Mouse (Mus musculus): ENCODE measurements around the gene Mrm3. TPM values are rescaled to one million over a fixed set of nuclear protein-coding genes. Genes with fewer than 3 reads are reported as not detected.
"Not testable (repeated sequence)": the region's sequence is repeated elsewhere in the genome, so short reads cannot be mapped to it uniquely, and the experiment has no call there.

The Mrm3 gene
- 11.9 and 12.5 TPM in 2 replicates for polyA plus RNA-seq (2015; fragmentation: Nextera tagmentation; extraction: Ambion mirVana)

DNA sequence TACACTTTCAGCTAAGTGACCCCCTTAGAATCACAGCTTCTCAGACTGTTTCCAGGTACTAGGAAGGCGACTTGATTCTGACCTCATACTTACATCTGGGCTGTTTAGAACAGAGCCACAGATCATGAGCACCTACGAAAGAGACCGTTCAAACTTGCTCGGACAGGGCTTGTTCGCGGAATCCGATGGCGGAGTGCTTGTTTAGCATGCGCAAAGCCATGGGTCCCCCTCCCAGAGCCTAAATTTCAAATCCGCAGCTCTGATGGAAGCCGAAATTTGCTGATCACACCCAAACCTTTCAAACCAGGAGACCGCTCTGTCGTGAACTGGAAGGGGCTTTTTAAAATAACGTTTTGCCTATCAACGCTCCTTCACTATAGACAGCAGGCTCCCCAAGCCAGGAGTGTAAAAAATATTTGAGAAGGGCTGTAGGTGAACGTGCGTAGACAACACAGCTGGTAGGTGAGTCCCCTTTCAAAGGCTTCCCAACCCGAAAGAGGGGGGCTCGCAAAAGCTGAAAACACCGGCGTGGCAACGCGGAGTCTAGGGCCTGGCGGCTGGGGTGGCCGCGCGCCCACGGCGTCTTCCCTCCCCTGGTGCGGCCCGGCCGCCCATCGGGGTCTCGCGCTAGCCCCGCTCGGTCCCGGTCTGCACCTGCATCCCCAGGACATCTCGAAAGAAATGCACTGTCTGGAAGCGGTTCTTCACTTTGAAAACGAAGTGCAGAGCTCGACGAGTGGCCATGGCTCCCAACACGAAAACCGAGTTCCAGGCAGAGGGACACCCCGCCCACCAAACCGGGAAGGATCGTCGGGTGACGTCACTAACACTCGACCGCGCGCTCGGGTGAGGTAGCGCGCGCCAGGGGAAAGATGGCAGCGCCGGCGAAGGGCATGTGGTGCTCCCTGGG lies at the start of gene Mrm3, which contains the start of gene Glod4:
Gene Mrm3 (plus strand): TSS at position 815 of the 910 bp plus-strand sequence.
Gene Glod4 (minus strand): TSS at position 825 of the 910 bp plus-strand sequence.
- under 1% methylated on average over 61 of the region's 61 CpGs for WGBS (ENCODE audit: insufficient replicate concordance)
- Histone ChIP-seq H3K9ac (ENCODE audit: low read depth, low read length) (peak within 1 kb of the TSS; percentile 85), H3K9me3 (replicated peaks; ENCODE audit: control insufficient read depth, low read length) (no peaks in the 10 kb centered on the region), H3K36me3 (ENCODE audit: control insufficient read depth, insufficient read depth) (no peaks in the 10 kb centered on the region), H3K27me3 (ENCODE audit: control insufficient read depth, insufficient read depth, low read depth, low read length) (no peaks in the 10 kb centered on the region), H3K4me1 (ENCODE audit: control insufficient read depth, low read depth, low read length) (peaks cover 10% of the 10 kb centered on the region), H3K4me2 (ENCODE audit: low read depth, low read length) (peak within 1 kb of the TSS; percentile 87), H3K4me3 (ENCODE audit: low read depth, low read length) (peak within 1 kb of the TSS; percentile 78), H3K27ac (ENCODE audit: low read length) (0 out of 2 replicates have a peak within 1 kb of the TSS, but pooled peaks have one; percentile 12)
- ATAC-seq (ENCODE audit: low read depth), result peak; percentile 91

DNA sequence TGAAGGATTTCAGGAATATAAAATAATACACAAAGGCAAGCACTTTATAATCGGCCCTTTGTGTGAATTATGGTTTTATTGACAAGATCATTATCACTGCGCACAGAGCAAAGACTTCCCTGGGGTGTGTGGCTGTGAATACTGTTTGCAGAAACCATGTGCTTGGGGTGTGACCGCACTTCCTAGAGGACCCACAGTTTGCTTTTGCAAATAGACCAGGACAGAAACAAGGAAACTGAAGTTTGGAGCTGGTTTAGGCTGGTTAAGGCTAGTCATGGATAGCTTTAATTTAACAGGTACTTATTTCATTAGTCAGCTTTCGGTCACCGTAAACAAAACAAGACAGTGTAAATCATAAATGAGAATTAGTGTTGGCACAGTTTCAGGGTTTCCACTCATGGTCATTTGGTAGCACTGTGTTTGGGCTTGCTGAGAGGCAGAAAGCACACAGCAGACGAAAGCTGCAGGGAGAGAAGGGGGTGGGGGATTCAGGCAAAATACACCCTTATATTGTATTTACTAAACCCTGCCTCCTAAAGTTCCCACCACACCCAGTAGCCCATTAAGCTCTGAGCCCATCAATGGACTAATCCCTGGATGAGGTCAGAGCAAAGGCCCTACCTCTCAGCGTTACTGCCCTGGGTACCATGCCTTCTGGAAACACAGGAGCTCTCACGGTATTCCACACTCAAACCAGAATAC lies 47.1 kb upstream of the Mrm3 start:
- no peak overlapping the region for H3K27ac ChIP-seq (ENCODE audit: low read length)
- no peak overlapping the region for H3K4me2 ChIP-seq (ENCODE audit: low read depth, low read length)
- no peak for ATAC-seq (ENCODE audit: low read depth)
- H3K4me1 ChIP-seq (ENCODE audit: control insufficient read depth, low read depth, low read length), result peaks cover under 1% of the 10 kb centered on the region
- 55% methylated on average over 8 of the region's 8 CpGs for WGBS (ENCODE audit: insufficient replicate concordance)
- peaks cover 12% of the 10 kb centered on the region for H3K27me3 ChIP-seq (ENCODE audit: control insufficient read depth, insufficient read depth, low read depth, low read length)
- H3K36me3 ChIP-seq (ENCODE audit: control insufficient read depth, insufficient read depth), result no peaks in the 10 kb centered on the region
- no peak overlapping the region for H3K9ac ChIP-seq (ENCODE audit: low read depth, low read length)
- H3K4me3 ChIP-seq (ENCODE audit: low read depth, low read length), result no peak overlapping the region
- H3K9me3 ChIP-seq (replicated peaks; ENCODE audit: control insufficient read depth, low read length), result no peaks in the 10 kb centered on the region

DNA sequence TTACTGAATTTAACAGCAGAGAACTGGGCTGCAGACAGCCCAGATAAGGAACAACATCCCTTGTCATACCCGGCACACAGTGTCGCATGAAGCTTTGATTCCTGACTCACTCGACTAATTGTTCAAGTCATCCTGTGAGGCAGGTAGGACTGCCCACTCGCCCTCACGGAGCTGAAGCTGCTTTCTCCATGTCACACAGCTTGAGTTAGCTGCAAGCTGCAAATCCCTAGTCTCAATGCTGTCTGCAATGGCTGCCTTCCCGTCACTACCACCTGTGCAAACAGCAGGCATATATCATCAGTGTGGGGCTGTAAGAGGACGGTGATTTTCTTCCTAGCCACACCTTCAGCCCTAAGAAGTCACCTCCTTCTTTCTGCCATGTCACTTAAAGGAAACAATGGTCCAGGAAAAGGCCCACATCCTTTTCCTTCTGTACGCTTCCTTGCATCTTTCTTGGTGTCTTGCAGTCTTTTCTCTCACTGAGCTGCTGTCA lies 46.5 kb upstream of the Mrm3 start:
- no peaks in the 10 kb centered on the region for H3K9me3 ChIP-seq (replicated peaks; ENCODE audit: control insufficient read depth, low read length)
- WGBS (ENCODE audit: insufficient replicate concordance), result 45% methylated on average over 8 of the region's 8 CpGs
- no peaks in the 10 kb centered on the region for H3K36me3 ChIP-seq (ENCODE audit: control insufficient read depth, insufficient read depth)
- H3K9ac ChIP-seq (ENCODE audit: low read depth, low read length), result no peak overlapping the region
- ATAC-seq (ENCODE audit: low read depth), result no peak
- H3K27me3 ChIP-seq (ENCODE audit: control insufficient read depth, insufficient read depth, low read depth, low read length), result peaks cover 18% of the 10 kb centered on the region
- H3K4me1 ChIP-seq (ENCODE audit: control insufficient read depth, low read depth, low read length), result peaks cover 5% of the 10 kb centered on the region
- no peak overlapping the region for H3K4me3 ChIP-seq (ENCODE audit: low read depth, low read length)
- no peak overlapping the region for H3K4me2 ChIP-seq (ENCODE audit: low read depth, low read length)
- H3K27ac ChIP-seq (ENCODE audit: low read length), result no peak overlapping the region

DNA sequence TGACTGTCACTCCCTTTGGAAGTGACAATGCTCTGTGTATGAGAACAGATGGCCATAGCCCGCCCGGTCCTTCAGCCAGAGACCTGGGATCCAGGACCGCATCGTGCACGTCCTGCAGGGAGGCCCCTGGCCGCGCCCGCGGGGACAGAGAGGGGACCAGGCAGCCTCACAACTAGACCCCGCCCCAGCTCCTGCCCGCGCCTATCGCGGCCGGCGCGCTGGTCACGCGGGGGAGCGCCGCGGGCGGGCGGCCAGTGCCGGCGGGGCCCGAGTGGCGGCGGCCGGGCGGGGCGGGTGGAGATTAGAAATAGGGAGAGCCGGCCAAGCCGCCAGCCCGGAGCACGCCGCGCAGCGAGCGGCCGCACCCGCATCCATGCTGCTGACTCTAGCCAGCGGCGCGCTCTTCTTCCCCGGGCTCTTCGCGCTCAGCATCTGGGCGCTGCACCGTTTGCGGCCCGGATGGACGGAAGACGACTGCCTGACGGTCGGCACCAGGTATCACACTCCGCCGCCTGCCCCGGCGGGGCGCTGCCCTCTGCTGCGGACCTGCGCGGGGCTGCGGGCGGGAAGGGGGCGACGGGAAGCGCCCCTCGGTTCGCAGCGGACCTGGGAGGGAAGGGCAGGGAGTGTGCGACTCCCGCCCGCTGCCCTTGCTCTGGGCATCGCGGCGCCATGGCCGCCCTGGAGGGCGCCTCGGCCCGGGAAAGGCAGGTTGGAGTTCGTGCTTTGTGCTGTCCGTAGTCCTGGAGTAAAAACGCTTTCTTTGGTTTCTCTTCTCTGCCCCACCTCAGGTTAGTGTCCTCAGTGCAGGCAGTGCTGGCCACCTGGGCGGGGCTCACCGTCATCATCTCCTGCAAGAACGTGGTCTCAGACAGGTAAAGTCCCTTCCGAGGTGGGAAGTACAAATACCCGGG lies 41.5 kb upstream of the Mrm3 start:
- whole genome bisulfite sequencing (ENCODE audit: insufficient replicate concordance), result under 1% methylated on average over 89 of the region's 90 CpGs
- ATAC-seq (ENCODE audit: low read depth), result peak; percentile 98
- H3K4me2 ChIP-seq (ENCODE audit: low read depth, low read length), result peak overlapping the region; percentile 97

DNA sequence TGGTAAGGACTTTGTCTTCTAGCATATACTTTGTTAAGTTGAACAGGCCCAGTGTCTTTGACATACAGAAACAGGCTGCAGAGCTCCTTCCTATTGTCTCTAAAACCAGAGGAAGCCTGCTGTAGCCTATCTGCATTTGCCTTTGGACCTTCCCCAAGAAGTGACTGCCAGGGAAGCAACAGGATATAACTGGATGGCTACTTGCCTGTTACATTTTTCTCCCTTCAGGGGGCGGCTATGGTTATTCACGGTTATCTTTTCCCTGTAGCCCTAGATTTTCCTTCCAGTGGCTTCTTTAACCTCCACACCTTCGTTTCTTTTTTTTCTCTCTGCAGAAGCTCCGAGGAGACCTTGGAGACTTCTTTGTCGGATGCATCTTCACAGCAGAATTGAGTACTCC lies 36.7 kb upstream of the Mrm3 start:
- WGBS (ENCODE audit: insufficient replicate concordance), result 77% methylated on average over 5 of the region's 5 CpGs
- Histone ChIP-seq H3K9me3 (replicated peaks; ENCODE audit: control insufficient read depth, low read length) (no peaks in the 10 kb centered on the region), H3K9ac (ENCODE audit: low read depth, low read length) (no peak overlapping the region), H3K4me2 (ENCODE audit: low read depth, low read length) (no peak overlapping the region), H3K36me3 (ENCODE audit: control insufficient read depth, insufficient read depth) (no peaks in the 10 kb centered on the region), H3K27me3 (ENCODE audit: control insufficient read depth, insufficient read depth, low read depth, low read length) (peaks cover 13% of the 10 kb centered on the region), H3K4me3 (ENCODE audit: low read depth, low read length) (no peak overlapping the region), H3K27ac (ENCODE audit: low read length) (no peak overlapping the region), H3K4me1 (ENCODE audit: control insufficient read depth, low read depth, low read length) (peaks cover 4% of the 10 kb centered on the region)
- no peak for ATAC-seq (ENCODE audit: low read depth)

More for the DNA sequence above, 41.5 kb upstream of the Mrm3 start:
- Histone ChIP-seq H3K27ac (ENCODE audit: low read length) (no peak overlapping the region), H3K27me3 (ENCODE audit: control insufficient read depth, insufficient read depth, low read depth, low read length) (peaks cover 29% of the 10 kb centered on the region), H3K4me1 (ENCODE audit: control insufficient read depth, low read depth, low read length) (peaks cover 8% of the 10 kb centered on the region), H3K9ac (ENCODE audit: low read depth, low read length) (peak overlapping the region; percentile 67), H3K9me3 (replicated peaks; ENCODE audit: control insufficient read depth, low read length) (no peaks in the 10 kb centered on the region), H3K36me3 (ENCODE audit: control insufficient read depth, insufficient read depth) (no peaks in the 10 kb centered on the region), H3K4me3 (ENCODE audit: low read depth, low read length) (peak overlapping the region; percentile 69)

DNA sequence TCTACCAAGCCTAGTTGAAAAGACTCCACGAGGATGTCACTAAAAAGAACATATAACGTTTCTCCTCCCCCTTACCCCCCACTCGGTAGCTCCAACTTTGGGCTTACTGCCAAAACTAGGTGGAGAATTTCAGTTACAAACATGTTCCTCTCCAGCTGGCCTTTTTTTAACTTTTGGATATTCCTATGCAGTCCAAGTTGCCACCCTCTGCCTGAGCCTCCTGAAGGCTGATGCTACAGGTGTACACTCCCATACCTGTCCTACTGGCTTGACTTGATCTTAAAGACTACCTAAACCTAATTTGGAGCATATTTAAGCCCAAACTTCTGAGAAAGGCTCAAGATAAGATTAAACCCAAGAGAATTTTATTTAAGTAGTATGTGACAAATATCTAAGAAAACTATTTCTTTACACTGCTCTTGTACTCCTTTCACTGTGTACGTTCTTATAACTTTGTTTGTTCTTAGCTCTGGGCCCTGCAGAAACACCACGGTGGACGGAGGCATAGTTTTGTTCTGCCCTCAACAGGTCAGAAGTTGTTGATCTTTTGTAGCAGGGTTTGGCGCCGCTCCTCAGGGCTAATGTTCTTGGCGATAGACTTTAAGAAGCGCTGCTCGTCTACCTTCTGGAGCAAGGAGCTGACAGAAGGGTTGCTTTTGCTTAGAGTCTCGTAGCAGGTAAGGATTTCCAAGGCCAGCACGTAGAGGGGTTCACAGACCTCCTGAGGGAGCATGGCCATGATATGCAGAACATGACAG lies 33.1 kb upstream of the Mrm3 start:
- Histone ChIP-seq H3K9ac (ENCODE audit: low read depth, low read length) (no peak overlapping the region), H3K4me1 (ENCODE audit: control insufficient read depth, low read depth, low read length) (no peaks in the 10 kb centered on the region), H3K4me3 (ENCODE audit: low read depth, low read length) (no peak overlapping the region), H3K36me3 (ENCODE audit: control insufficient read depth, insufficient read depth) (peaks cover 3% of the 10 kb centered on the region), H3K27me3 (ENCODE audit: control insufficient read depth, insufficient read depth, low read depth, low read length) (no peaks in the 10 kb centered on the region), H3K9me3 (replicated peaks; ENCODE audit: control insufficient read depth, low read length) (no peaks in the 10 kb centered on the region), H3K4me2 (ENCODE audit: low read depth, low read length) (no peak overlapping the region), H3K27ac (ENCODE audit: low read length) (no peak overlapping the region)
- 74% methylated on average over 13 of the region's 13 CpGs for WGBS (ENCODE audit: insufficient replicate concordance)
- ATAC-seq (ENCODE audit: low read depth), result no peak

DNA sequence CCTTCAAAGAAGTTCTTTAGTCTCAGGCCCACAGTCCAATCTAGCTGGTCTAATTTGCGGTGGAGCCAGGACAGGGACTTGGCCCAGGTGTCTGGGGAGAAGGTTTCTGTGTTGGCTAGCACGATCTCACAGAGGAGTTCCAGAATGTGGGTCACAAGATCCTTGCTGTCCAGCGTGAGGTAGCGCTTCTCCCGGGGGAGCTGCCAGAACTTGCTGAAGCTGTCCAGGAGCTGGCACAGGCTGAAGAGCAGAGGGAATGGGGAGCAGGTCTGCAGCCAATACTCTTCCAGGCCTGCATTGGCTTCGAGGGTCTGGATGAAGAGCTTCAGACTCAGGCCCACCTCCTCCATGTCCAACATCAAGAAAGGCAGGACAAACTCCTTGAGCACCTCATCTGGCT lies 31.9 kb upstream of the Mrm3 start:
- not testable (repeated sequence) for ATAC-seq (ENCODE audit: low read depth); H3K4me1 ChIP-seq (ENCODE audit: control insufficient read depth, low read depth, low read length); H3K27ac ChIP-seq (ENCODE audit: low read length); H3K9me3 ChIP-seq (replicated peaks; ENCODE audit: control insufficient read depth, low read length); H3K27me3 ChIP-seq (ENCODE audit: control insufficient read depth, insufficient read depth, low read depth, low read length); H3K4me2 ChIP-seq (ENCODE audit: low read depth, low read length); H3K36me3 ChIP-seq (ENCODE audit: control insufficient read depth, insufficient read depth); H3K4me3 ChIP-seq (ENCODE audit: low read depth, low read length); H3K9ac ChIP-seq (ENCODE audit: low read depth, low read length)
- 62% methylated on average over 4 of the region's 6 CpGs for WGBS (ENCODE audit: insufficient replicate concordance)

DNA sequence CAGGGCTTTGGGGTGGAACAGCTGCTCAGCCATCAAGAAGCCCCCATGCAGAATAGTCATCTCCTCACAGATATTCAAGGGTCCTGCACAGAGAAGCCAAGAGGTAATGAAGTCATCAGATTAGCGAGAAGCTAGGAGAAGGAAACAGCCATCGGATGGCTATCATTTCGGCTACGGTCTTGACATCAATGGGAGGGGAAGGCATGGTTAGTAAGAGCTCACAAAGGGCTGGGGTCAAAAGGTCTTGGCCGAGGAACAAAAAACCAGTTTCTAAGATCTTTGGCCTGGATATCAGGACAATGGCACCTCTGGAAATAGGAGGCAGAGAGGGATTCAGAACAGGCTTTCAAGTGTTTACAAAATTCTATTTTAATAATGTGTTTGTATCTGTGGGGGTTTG lies 29.7 kb upstream of the Mrm3 start:
- no peak overlapping the region for H3K27ac ChIP-seq (ENCODE audit: low read length)
- no peaks in the 10 kb centered on the region for H3K9me3 ChIP-seq (replicated peaks; ENCODE audit: control insufficient read depth, low read length)
- no peak overlapping the region for H3K4me2 ChIP-seq (ENCODE audit: low read depth, low read length)
- no peak overlapping the region for H3K9ac ChIP-seq (ENCODE audit: low read depth, low read length)
- no peaks in the 10 kb centered on the region for H3K27me3 ChIP-seq (ENCODE audit: control insufficient read depth, insufficient read depth, low read depth, low read length)
- H3K36me3 ChIP-seq (ENCODE audit: control insufficient read depth, insufficient read depth), result peaks cover 3% of the 10 kb centered on the region
- ATAC-seq (ENCODE audit: low read depth), result no peak
- H3K4me1 ChIP-seq (ENCODE audit: control insufficient read depth, low read depth, low read length), result peaks cover 14% of the 10 kb centered on the region
- 85% methylated on average over 5 of the region's 5 CpGs for WGBS (ENCODE audit: insufficient replicate concordance)
- no peak overlapping the region for H3K4me3 ChIP-seq (ENCODE audit: low read depth, low read length)

Measured in liver, embryonic 16.5 days (tissue).